Mouse (Mus musculus): ENCODE results near the gene 1700016K19Rik.
A peak's percentile ranks its signal among the peaks of the same experiment; 100 is the strongest.

The 1700016K19Rik gene

GRCm38 (mm10) chr11:76035182-76035581 lies 35.5 kb downstream of the 1700016K19Rik start:
- DNase-seq = no peak

GRCm38 (mm10) chr11:76037581-76038294 lies 38.0 kb downstream of the 1700016K19Rik start:
- DNase-seq = peak in 1 of 2 experiments; percentile 41

- DNase-seq = no peak
These were observed 39.8 kb downstream of the 1700016K19Rik start for GRCm38 (mm10) chr11:76039271-76040053.

GRCm38 (mm10) chr11:76040106-76040505 lies 40.4 kb downstream of the 1700016K19Rik start:
- no peak for DNase-seq

- DNase-seq = peak; percentile 33 to 42
These were observed 41.2 kb downstream of the 1700016K19Rik start for GRCm38 (mm10) chr11:76040761-76041376.

GRCm38 (mm10) chr11:76042041-76042638 lies 42.4 kb downstream of the 1700016K19Rik start:
- no peak for DNase-seq

GRCm38 (mm10) chr11:76042882-76043281 lies 43.2 kb downstream of the 1700016K19Rik start:
- peak; percentile 52 to 60 for DNase-seq

- DNase-seq = no peak
These were observed 44.8 kb downstream of the 1700016K19Rik start for GRCm38 (mm10) chr11:76044468-76044867.

- DNase-seq = no peak
These were observed 45.7 kb downstream of the 1700016K19Rik start for GRCm38 (mm10) chr11:76045367-76045766.

- no peak for DNase-seq
These were observed 50.8 kb downstream of the 1700016K19Rik start for GRCm38 (mm10) chr11:76050509-76050908.

- DNase-seq = no peak
These were observed 51.3 kb downstream of the 1700016K19Rik start for GRCm38 (mm10) chr11:76050967-76051512.

GRCm38 (mm10) chr11:76052496-76052895 lies 52.8 kb downstream of the 1700016K19Rik start:
- no peak for DNase-seq

Data from kidney, postnatal 36 days (tissue).